Mouse (Mus musculus): Measurements from ENCODE around the gene Disc1. TPM values are rescaled to one million over a fixed set of nuclear protein-coding genes. Genes with fewer than 3 reads are reported as not detected.

Disc1 gene
- polyA plus RNA-seq, 1 experiment from 2014 or later, result 0.30 TPM

DNA sequence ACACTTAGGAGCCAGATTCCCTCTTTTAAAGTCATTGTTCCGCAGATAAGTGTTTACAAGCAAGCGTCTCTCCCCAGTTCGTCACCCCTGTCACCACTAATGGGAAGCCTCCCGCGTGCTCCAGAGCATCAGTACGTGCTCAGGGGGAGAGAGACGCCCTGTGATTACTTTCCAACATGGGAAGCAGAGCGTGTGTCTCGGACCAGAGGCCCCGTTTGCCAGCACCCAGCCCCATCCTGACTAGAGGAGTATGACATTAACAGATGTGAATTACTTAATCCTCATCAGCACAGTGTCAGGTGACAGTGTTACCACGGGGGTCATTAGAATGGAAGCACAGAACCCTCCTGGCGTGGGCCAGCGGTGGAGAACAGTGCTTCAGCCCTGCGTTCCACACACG lies 15.3 kb upstream of the Disc1 start:
- 82% methylated on average over 15 of the region's 15 CpGs for WGBS (ENCODE audit: insufficient replicate concordance)
- H3K9ac ChIP-seq (ENCODE audit: low read depth, low read length), result no peak overlapping the region
- H3K4me1 ChIP-seq (ENCODE audit: control insufficient read depth, low read depth, low read length), result no peaks in the 10 kb centered on the region
- H3K4me2 ChIP-seq (ENCODE audit: low read depth, low read length), result no peak overlapping the region
- H3K27ac ChIP-seq (ENCODE audit: low read length), result no peak overlapping the region
- no peak overlapping the region for H3K4me3 ChIP-seq (ENCODE audit: low read depth, low read length)
- no peak for ATAC-seq (ENCODE audit: low read depth)
- no peaks in the 10 kb centered on the region for H3K36me3 ChIP-seq (ENCODE audit: control insufficient read depth, insufficient read depth)
- H3K9me3 ChIP-seq (replicated peaks; ENCODE audit: control insufficient read depth, low read length), result no peaks in the 10 kb centered on the region
- no peaks in the 10 kb centered on the region for H3K27me3 ChIP-seq (ENCODE audit: control insufficient read depth, insufficient read depth, low read depth, low read length)

DNA sequence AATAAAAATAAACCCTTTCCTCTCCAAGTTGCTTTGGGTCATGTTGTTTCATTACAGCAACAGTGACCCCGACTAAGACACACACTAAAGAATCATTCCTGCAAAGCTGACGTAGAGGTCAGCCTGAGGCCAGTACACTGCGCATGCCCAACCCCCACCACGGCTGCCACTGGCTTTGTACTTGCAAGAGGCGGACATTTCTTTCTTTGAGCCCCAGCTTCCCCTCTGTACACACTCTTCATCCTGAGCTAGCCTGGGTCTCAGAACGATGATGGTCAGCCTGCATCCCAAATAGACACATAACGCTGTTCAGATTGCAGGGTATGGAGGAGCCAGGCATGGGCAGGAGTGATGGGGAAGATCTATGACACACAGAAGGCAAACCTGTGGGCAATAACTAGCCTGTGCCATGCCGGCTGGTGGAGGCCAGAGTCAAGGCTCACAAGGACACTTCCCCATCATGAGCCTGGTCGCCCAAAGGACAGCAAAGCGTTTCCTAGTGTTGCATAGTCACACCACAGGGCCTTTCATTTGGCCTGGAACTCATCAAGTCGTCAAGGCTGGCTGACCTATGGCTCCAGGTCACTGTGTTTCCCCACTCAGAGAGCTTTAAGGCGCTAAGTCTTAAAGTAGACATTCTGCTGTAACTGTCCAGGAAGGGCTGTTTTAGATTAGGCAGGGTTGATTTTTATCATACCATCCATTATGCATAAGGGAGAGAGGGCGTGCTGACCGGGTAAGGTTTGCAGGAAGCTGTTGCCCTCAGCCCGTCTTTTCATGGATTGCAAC lies 13.2 kb upstream of the Disc1 start:
- H3K4me1 ChIP-seq (ENCODE audit: control insufficient read depth, low read depth, low read length), result no peaks in the 10 kb centered on the region
- no peaks in the 10 kb centered on the region for H3K9me3 ChIP-seq (replicated peaks; ENCODE audit: control insufficient read depth, low read length)
- H3K36me3 ChIP-seq (ENCODE audit: control insufficient read depth, insufficient read depth), result no peaks in the 10 kb centered on the region
- H3K27ac ChIP-seq (ENCODE audit: low read length), result no peak overlapping the region
- no peak overlapping the region for H3K4me2 ChIP-seq (ENCODE audit: low read depth, low read length)
- no peak overlapping the region for H3K9ac ChIP-seq (ENCODE audit: low read depth, low read length)
- 68% methylated on average over 15 of the region's 15 CpGs for WGBS (ENCODE audit: insufficient replicate concordance)
- H3K4me3 ChIP-seq (ENCODE audit: low read depth, low read length), result no peak overlapping the region
- ATAC-seq (ENCODE audit: low read depth), result no peak
- H3K27me3 ChIP-seq (ENCODE audit: control insufficient read depth, insufficient read depth, low read depth, low read length), result no peaks in the 10 kb centered on the region

DNA sequence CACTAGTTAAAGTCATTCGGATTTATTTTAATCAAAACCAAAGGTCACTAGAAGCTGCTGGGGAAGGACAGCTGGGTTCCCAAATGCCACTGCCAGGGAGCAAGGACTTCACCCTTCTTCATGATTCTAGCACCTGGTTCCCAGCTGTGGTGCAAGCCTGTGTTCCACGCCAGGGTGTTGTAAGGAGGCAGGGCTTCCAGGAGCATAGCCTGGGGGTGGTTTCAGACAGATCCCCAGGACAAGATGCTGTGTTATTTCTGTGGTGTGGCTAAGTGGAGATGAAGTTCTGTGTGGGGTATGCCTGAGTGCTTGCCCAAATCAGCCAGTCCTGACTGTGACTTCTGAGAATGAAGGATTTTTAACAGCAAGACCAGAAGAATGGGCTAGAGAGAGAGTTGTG lies 12.5 kb upstream of the Disc1 start:
- Histone ChIP-seq H3K9me3 (replicated peaks; ENCODE audit: control insufficient read depth, low read length) (no peaks in the 10 kb centered on the region), H3K36me3 (ENCODE audit: control insufficient read depth, insufficient read depth) (no peaks in the 10 kb centered on the region), H3K4me1 (ENCODE audit: control insufficient read depth, low read depth, low read length) (no peaks in the 10 kb centered on the region), H3K4me2 (ENCODE audit: low read depth, low read length) (no peak overlapping the region), H3K27me3 (ENCODE audit: control insufficient read depth, insufficient read depth, low read depth, low read length) (no peaks in the 10 kb centered on the region), H3K27ac (ENCODE audit: low read length) (no peak overlapping the region), H3K4me3 (ENCODE audit: low read depth, low read length) (no peak overlapping the region), H3K9ac (ENCODE audit: low read depth, low read length) (no peak overlapping the region)
- ATAC-seq (ENCODE audit: low read depth), result no peak
- WGBS (ENCODE audit: insufficient replicate concordance), result 61% methylated on average over 2 of the region's 2 CpGs

DNA sequence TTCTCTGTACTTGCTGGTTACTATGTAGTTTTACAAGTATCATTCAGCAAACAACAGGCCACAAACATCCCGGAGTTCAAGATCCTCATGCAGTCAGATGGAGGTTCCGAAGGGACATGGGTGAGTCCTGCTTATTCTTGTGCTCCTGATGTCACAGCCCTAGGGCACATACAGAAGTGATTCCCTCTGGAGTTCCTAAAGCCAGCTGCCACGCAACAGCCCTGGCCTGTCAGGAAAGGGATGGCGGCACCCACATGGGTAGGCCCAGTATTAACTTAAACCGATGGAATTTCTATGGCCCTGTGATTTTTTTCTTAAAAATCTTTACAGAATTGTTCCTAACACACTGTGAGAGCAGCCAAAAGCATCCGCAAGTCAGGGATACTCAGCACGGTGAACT lies 10.6 kb upstream of the Disc1 start:
- H3K4me2 ChIP-seq (ENCODE audit: low read depth, low read length), result no peak overlapping the region
- H3K4me1 ChIP-seq (ENCODE audit: control insufficient read depth, low read depth, low read length), result no peaks in the 10 kb centered on the region
- no peak overlapping the region for H3K9ac ChIP-seq (ENCODE audit: low read depth, low read length)
- no peaks in the 10 kb centered on the region for H3K9me3 ChIP-seq (replicated peaks; ENCODE audit: control insufficient read depth, low read length)
- ATAC-seq (ENCODE audit: low read depth), result no peak
- 82% methylated on average over 7 of the region's 7 CpGs for WGBS (ENCODE audit: insufficient replicate concordance)
- H3K4me3 ChIP-seq (ENCODE audit: low read depth, low read length), result no peak overlapping the region
- no peaks in the 10 kb centered on the region for H3K36me3 ChIP-seq (ENCODE audit: control insufficient read depth, insufficient read depth)
- H3K27me3 ChIP-seq (ENCODE audit: control insufficient read depth, insufficient read depth, low read depth, low read length), result no peaks in the 10 kb centered on the region
- no peak overlapping the region for H3K27ac ChIP-seq (ENCODE audit: low read length)

DNA sequence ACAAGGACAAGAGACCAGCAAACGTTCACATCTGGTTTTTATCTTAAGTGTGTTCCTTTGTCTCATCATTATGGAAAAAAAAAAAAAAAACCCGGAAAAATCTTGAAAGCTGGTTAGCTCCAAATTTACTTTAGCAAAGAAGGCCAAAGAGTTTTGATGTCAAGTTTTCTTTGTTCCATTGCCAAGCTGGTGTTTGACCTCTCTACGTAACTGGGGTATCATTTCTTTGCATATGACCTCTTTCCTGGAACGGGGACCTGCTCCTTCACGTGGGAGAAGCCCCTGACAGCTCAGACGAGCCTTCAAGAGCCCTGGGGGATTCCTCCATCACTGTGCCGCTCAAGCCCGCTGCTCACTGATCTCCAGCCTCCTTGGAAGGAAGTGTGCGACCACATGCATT lies 10.1 kb upstream of the Disc1 start:
- Histone ChIP-seq H3K36me3 (ENCODE audit: control insufficient read depth, insufficient read depth) (no peaks in the 10 kb centered on the region), H3K4me3 (ENCODE audit: low read depth, low read length) (no peak overlapping the region), H3K4me1 (ENCODE audit: control insufficient read depth, low read depth, low read length) (no peaks in the 10 kb centered on the region), H3K4me2 (ENCODE audit: low read depth, low read length) (no peak overlapping the region), H3K27ac (ENCODE audit: low read length) (no peak overlapping the region), H3K9me3 (replicated peaks; ENCODE audit: control insufficient read depth, low read length) (no peaks in the 10 kb centered on the region), H3K9ac (ENCODE audit: low read depth, low read length) (no peak overlapping the region), H3K27me3 (ENCODE audit: control insufficient read depth, insufficient read depth, low read depth, low read length) (no peaks in the 10 kb centered on the region)
- 27% methylated on average over 9 of the region's 9 CpGs for WGBS (ENCODE audit: insufficient replicate concordance)
- no peak for ATAC-seq (ENCODE audit: low read depth)

DNA sequence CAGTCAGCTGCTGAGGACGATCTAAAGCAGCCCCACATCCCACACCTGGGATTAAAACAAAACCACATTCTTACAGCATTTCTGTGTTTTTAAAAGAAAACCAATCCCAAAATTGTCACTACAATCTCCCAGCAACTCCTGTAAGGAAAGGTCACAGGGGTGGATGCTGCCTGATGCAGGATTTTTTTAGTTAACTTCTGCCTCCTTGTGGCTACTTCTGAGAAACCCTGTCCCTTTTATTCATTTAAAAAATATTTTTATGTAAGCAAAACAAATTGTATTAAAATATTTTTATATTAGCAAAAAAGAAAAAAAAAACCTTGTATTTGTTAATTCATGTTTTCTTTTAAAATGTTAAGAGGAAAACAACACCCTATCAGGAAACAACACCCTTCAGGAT lies 8.2 kb upstream of the Disc1 start:
- WGBS (ENCODE audit: insufficient replicate concordance), result 70% methylated on average over 1 of the region's 1 CpGs
- ATAC-seq (ENCODE audit: low read depth), result no peak

DNA sequence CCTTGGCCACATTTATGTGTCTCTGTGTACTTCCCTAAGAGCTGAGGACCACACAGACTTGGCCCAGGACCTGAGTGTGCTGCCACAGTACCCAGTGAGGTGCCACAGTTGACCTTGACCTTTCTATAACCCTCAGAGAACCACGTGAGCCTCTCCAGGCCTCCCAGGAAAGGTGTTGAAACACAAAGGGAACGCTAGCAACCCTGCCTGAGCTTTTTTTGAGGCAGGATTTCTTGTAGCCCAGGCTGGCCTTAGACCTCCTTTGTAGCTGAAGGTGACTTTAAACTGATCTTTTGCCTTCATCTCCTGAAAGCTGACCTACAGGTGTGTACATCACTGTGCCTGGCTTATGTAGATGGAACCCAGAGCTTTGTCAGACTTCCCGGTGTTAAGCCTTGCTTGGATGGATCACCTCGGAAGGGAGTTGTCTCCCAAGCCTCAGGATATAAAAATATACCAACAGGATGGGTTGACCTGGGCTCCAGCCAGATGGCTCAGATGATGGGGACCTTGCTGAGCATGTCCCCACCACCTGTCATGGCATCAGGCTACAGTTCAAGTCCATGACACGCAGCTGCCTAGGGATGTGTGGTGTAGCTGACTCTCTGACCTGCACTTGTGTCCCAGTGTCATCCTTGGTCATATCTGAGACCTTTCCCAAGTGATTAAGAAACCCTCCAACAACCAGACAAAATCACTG lies 4.8 kb upstream of the Disc1 start:
- H3K9ac ChIP-seq (ENCODE audit: low read depth, low read length), result no peak overlapping the region
- no peaks in the 10 kb centered on the region for H3K9me3 ChIP-seq (replicated peaks; ENCODE audit: control insufficient read depth, low read length)
- 51% methylated on average over 5 of the region's 5 CpGs for WGBS (ENCODE audit: insufficient replicate concordance)
- H3K4me2 ChIP-seq (ENCODE audit: low read depth, low read length), result no peak overlapping the region
- ATAC-seq (ENCODE audit: low read depth), result no peak
- H3K4me1 ChIP-seq (ENCODE audit: control insufficient read depth, low read depth, low read length), result no peaks in the 10 kb centered on the region; the same call in 1 of the 2 replicates
- no peak overlapping the region for H3K4me3 ChIP-seq (ENCODE audit: low read depth, low read length)
- peaks cover 15% of the 10 kb centered on the region for H3K27me3 ChIP-seq (ENCODE audit: control insufficient read depth, insufficient read depth, low read depth, low read length)
- H3K27ac ChIP-seq (ENCODE audit: low read length), result no peak overlapping the region
- H3K36me3 ChIP-seq (ENCODE audit: control insufficient read depth, insufficient read depth), result no peaks in the 10 kb centered on the region

More for the DNA sequence above, 8.2 kb upstream of the Disc1 start:
- no peak overlapping the region for H3K9ac ChIP-seq (ENCODE audit: low read depth, low read length)
- H3K36me3 ChIP-seq (ENCODE audit: control insufficient read depth, insufficient read depth), result no peaks in the 10 kb centered on the region
- no peaks in the 10 kb centered on the region for H3K4me1 ChIP-seq (ENCODE audit: control insufficient read depth, low read depth, low read length)
- H3K27ac ChIP-seq (ENCODE audit: low read length), result no peak overlapping the region
- H3K4me3 ChIP-seq (ENCODE audit: low read depth, low read length), result no peak overlapping the region
- no peak overlapping the region for H3K4me2 ChIP-seq (ENCODE audit: low read depth, low read length)
- no peaks in the 10 kb centered on the region for H3K9me3 ChIP-seq (replicated peaks; ENCODE audit: control insufficient read depth, low read length)
- H3K27me3 ChIP-seq (ENCODE audit: control insufficient read depth, insufficient read depth, low read depth, low read length), result no peaks in the 10 kb centered on the region

DNA sequence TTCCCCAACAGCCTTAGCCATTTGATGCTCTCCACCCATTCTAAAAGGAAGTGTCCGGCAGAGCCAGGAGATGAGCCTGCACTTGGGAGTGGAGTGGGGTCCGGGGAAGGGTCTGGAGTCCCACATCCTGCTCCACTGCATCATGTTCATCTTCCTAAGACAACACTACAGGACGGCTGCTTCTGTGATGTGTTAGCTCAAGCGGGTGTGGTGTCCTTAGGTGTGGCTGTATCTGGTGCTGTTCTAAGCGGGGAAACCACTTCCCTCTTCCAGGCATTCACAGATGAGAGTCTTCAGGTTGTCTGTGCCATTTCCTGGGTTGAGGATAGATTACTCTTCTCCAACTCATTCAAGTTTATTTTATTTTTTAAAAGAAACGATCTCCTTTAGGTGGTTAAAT lies 4.2 kb upstream of the Disc1 start:
- Histone ChIP-seq H3K9ac (ENCODE audit: low read depth, low read length) (no peak overlapping the region), H3K4me2 (ENCODE audit: low read depth, low read length) (no peak overlapping the region), H3K4me3 (ENCODE audit: low read depth, low read length) (no peak overlapping the region), H3K36me3 (ENCODE audit: control insufficient read depth, insufficient read depth) (no peaks in the 10 kb centered on the region), H3K4me1 (ENCODE audit: control insufficient read depth, low read depth, low read length) (no peaks in the 10 kb centered on the region; the same call in 1 of the 2 replicates), H3K9me3 (replicated peaks; ENCODE audit: control insufficient read depth, low read length) (no peaks in the 10 kb centered on the region), H3K27ac (ENCODE audit: low read length) (no peak overlapping the region), H3K27me3 (ENCODE audit: control insufficient read depth, insufficient read depth, low read depth, low read length) (peaks cover 20% of the 10 kb centered on the region)
- no peak for ATAC-seq (ENCODE audit: low read depth)
- 47% methylated on average over 6 of the region's 6 CpGs for WGBS (ENCODE audit: insufficient replicate concordance)

DNA sequence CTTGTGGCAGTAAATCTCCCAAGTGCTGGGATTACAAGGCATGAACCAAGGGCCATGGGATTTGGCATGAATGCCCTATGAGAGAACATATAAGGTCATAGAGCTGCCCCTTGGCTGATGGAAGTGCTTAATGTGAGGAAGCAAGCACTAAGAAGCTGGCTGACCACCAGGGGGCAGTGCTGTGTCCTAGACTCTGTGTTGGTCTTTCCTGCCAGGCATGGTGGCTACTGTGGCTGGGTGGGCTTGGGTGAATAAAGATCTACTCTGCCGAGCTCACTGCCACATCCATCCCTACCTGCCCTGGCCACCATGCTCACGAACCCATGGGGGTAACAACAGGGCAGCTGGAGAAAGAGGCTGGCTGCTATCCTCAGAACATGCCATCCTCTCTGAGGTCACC lies 2.0 kb upstream of the Disc1 start:
- Histone ChIP-seq H3K4me2 (ENCODE audit: low read depth, low read length) (no peak overlapping the region), H3K4me3 (ENCODE audit: low read depth, low read length) (no peak overlapping the region), H3K9ac (ENCODE audit: low read depth, low read length) (no peak overlapping the region), H3K27me3 (ENCODE audit: control insufficient read depth, insufficient read depth, low read depth, low read length) (peaks cover 26% of the 10 kb centered on the region), H3K9me3 (replicated peaks; ENCODE audit: control insufficient read depth, low read length) (no peaks in the 10 kb centered on the region), H3K27ac (ENCODE audit: low read length) (no peak overlapping the region), H3K4me1 (ENCODE audit: control insufficient read depth, low read depth, low read length) (no peaks in the 10 kb centered on the region; the same call in 1 of the 2 replicates), H3K36me3 (ENCODE audit: control insufficient read depth, insufficient read depth) (no peaks in the 10 kb centered on the region)
- no peak for ATAC-seq (ENCODE audit: low read depth)
- 25% methylated on average over 2 of the region's 2 CpGs for WGBS (ENCODE audit: insufficient replicate concordance)
